Mouse (Mus musculus) duodenum, adult 2 months (tissue): ENCODE data around the gene Polg2. TPM values are rescaled to one million over a fixed set of nuclear protein-coding genes. Genes with fewer than 3 reads are reported as not detected.

ENCODE experiments used
- polyA plus RNA-seq: library from polyadenylated mRNA; depleted of rRNA; stranded (reverse); fragments of >200 nt; gene quantifications from 2 replicates; pipeline ENCODE4 v1.2.3, GENCODE M21; 2012; ENCODE audit warnings: low replicate concordance; rRNA removed

Gene Polg2
- polyA plus RNA-seq: 7.7 and 22.0 TPM in 2 replicates

DNA sequence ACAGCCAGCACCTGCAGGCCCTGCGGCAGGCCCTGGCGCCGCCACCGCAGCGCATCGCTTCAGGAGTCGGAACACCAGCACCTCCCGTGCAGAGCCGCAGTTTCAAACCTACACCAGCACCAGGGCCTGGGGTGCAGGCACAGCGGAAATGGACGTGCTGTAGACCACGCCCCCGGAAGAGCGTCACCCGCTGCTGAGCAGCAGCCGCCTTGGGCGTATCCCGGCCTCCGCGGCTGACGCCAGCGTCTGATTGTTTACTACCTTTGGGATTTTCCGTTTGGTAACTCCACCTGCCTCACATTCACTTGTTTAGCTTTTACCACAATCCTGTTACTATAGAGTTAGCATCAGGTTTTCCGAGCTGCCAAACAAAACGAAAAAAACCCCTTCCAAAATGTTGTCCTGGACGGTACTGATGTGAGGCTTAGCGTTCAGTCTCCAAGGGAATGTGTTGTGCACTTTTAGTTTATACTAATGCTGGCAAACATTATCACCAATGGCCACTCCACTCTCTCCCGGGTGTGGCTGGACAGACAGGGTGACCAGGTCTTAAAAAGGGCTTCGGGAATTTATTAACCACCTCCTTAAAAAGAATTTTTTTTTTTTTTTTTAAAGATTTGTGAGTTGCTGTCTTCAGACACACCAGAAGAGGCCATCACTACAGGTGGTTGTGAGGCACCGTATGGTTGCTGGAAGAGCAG lies at the start of gene Polg2:
Gene Polg2 (minus strand): TSS at position 150 of the 701 bp plus-strand sequence.

DNA sequence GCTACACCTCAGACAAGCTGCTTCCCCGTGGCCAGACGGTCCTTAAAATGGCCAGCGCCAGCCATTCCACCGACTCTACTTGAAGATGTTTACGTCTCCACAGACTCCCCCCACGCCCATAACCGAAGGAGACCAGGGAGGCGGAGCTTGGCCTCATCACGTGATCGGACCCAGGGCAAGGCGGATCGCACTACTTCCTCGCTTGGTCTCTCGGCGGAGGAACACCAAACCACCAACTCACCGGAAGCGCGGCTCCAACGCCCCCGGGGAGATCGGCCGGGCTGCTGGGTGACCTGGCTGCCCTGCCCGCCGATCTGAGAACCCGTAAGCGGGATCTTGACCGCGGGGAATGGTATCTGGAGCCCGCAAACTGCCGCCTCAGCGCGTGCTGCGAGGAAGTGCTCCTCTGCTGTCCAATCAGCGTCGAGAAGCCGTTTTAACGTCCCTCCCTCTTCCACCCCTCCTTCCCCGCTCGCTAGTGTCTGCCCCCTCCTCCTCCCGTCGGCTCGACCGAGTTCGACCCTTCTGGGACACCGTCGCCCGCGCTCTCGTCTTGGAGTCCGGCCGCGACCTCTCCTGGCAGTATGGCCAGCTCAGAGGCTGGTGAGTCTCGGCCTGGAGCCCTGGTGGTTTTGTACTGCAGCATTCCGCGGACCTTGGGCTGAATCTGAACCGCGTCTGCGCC lies 9.6 kb upstream of the Polg2 start, which contains the start of the genes Ddx5 and Cep95:
Gene Ddx5 (minus strand): TSS at position 411 of the 685 bp plus-strand sequence.
Gene Cep95 (plus strand): TSS at position 478 of the 685 bp plus-strand sequence.

DNA sequence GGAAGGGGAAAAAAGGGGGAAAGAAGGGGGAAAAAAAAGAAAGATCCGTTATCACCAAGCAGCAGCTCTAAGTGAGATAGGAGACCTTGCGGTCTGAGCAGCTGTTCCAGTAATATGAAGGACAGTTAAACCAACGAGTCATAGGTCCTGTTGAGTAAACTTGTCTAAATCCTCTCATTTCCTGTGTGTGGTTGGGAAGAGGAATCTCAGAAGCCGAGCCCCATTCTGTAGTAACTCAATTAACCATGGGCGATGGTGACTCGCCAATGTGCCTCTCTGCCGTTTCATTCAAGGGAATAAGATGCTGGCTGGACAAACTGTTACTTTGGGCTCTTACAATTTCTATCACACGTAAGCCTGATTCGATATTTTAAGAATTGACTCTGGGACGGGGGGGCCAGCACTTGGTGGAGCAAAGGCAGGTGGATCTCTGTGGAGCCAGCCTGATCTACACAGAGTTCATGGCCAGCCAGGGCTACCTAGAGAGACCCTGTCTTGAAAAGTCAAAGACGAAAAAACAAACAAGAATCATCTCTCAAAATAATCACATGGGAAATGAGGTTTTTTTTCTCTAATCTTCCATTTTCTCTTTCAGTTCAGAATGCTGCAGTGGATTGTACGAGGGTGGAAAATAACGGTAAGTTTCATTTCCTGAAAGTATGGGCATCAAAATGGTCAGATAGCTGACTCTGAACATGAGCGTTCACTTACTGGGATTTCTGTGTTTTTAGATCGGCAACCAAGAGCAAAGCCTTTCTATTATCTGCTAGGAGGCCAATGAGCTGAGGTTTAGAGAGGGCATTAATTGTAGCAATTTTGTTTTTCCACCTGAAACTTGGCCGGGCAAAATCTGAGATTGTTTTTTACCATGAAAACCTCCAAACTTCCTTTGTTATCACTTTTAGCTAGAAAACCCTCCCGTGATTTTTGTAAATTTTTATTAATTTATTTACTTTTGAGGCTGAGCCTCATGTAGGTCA lies 28.0 kb downstream of the Polg2 start, which contains the start of gene Milr1:
Gene Milr1 (plus strand): TSS at position 188 of the 980 bp plus-strand sequence.

DNA sequence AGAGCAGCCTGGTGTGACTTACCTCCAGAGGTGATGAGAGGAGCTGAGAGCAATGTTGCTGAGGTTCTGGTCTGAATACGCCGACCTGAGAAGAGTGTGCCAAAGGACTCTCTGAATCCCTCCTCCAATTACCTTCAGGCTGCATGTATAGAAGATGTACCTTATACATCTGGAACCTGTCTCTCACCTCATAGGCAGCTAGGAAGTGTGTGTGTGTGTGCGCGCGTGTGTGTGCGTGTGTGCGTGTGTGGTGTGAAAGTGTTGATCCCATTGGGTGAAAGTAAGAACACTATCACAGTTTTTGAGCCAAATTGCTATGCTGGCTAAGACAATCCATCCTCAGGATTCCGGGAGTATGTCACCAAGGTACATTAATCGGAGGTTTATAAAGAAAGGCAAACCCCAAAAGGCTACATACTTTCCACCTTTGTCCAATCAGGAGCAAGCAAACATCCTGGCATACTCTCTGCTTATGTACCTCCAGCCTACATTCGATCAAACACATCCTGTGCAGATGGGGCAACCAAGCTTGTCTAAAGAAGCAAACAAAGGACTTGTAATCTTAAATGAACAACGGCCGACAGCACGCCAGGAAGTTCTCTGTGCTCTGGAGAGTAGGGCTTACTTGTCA lies 29.1 kb downstream of the Polg2 start, which contains the start of gene Pecam1:
Gene Pecam1 (minus strand): TSS at position 508 of the 631 bp plus-strand sequence.

Other genes starting within 250 kb of the Polg2 start
- 9.4 and 10.7 TPM in 2 replicates for gene Tex2, start 166.1 kb downstream of the Polg2 start, polyA plus RNA-seq
- 4.8 and 5.2 TPM in 2 replicates for gene Pecam1, start 28.9 kb downstream of the Polg2 start, polyA plus RNA-seq
- 0.33 and 0.36 TPM in 2 replicates for gene Milr1, start 28.3 kb downstream of the Polg2 start, polyA plus RNA-seq
- gene Ddx5, start 9.6 kb upstream of the Polg2 start, polyA plus RNA-seq: 305 and 1,134 TPM in 2 replicates
- 0.47 TPM in 2 replicates for gene Cep95, start 9.7 kb upstream of the Polg2 start, polyA plus RNA-seq
- 4.1 TPM in 2 replicates for gene Smurf2, start 141.2 kb upstream of the Polg2 start, polyA plus RNA-seq
- 3.9 and 13.8 TPM in 2 replicates for gene Kpna2, start 220.0 kb upstream of the Polg2 start, polyA plus RNA-seq
- gene 1810010H24Rik, start 246.1 kb upstream of the Polg2 start, polyA plus RNA-seq: 1.9 and 4.5 TPM in 2 replicates